22 mouse cellular contexts compared by ENCODE assay signal in genomic region chr7:75721302-75721701, GRCm38 (mm10).
DNase-seq lines count a peak whose midpoint lies in the region; ATAC-seq and TF ChIP-seq lines count a peak whose summit lies in the region.
"Had no signal": no experiment of that assay in that cellular context is flagged by ENCODE, and none has a peak within 500 bp of the region (broad histone marks: within the 10 kb centered on the region; RNA-seq: fewer than 3 reads in every experiment).

No protein-coding gene starts in this region.

- H3K36me3 ChIP-seq in kidney, embryonic 16.5 days (ENCODE audit: insufficient read depth, low read length) = peaks cover 40% of the 10 kb centered on the region
- H3K36me3 ChIP-seq in midbrain, embryonic 11.5 days (ENCODE audit: control insufficient read depth, insufficient read depth, low read length) = no peaks in the 10 kb centered on the region
- H3K36me3 ChIP-seq in midbrain, embryonic 16.5 days (ENCODE audit: control insufficient read depth, insufficient read depth, low read length) = no peaks in the 10 kb centered on the region

- no peak overlapping the region for H3K4me3 ChIP-seq in kidney, embryonic 16.5 days (ENCODE audit: low read length)
- H3K4me3 ChIP-seq in layer of hippocampus, adult 2 months = no peak overlapping the region
- no peak overlapping the region for H3K4me3 ChIP-seq in midbrain, embryonic 11.5 days (ENCODE audit: low read depth, low read length)
- no peak overlapping the region for H3K4me3 ChIP-seq in midbrain, embryonic 16.5 days (ENCODE audit: low read depth, low read length)
- H3K4me3 ChIP-seq: embryonic facial prominence, embryonic 13.5 days; embryonic facial prominence, embryonic 15.5 days; erythroblast, embryonic 14.5 days; forebrain, embryonic 10.5 days; forebrain, embryonic 12.5 days had no signal

- no peaks in the 10 kb centered on the region for H3K9me3 ChIP-seq in kidney, embryonic 16.5 days (ENCODE audit: low read length)
- H3K9me3 ChIP-seq in midbrain, embryonic 11.5 days (ENCODE audit: control insufficient read depth, low read length) = no peaks in the 10 kb centered on the region
- H3K9me3 ChIP-seq in midbrain, embryonic 16.5 days (replicated peaks; ENCODE audit: control insufficient read depth, low read length, poor library complexity, severe bottlenecking) = no peaks in the 10 kb centered on the region
- H3K9me3 ChIP-seq: embryonic facial prominence, embryonic 13.5 days; embryonic facial prominence, embryonic 15.5 days; forebrain, embryonic 10.5 days; forebrain, embryonic 12.5 days had no signal

- peak; percentile 54; the same call in 1 of the 2 replicates for ATAC-seq in kidney, embryonic 16.5 days (ENCODE audit: low FRiP score, low TSS enrichment)
- no peak for ATAC-seq in midbrain, embryonic 11.5 days (ENCODE audit: low FRiP score)
- no peak for ATAC-seq in midbrain, embryonic 16.5 days
- ATAC-seq: forebrain, embryonic 14.5 days had no signal

- H3K27me3 ChIP-seq in kidney, embryonic 16.5 days (ENCODE audit: insufficient read depth, low read length) = no peaks in the 10 kb centered on the region
- no peaks in the 10 kb centered on the region for H3K27me3 ChIP-seq in midbrain, embryonic 11.5 days (ENCODE audit: control insufficient read depth, insufficient read depth, low read length)
- H3K27me3 ChIP-seq in midbrain, embryonic 16.5 days (ENCODE audit: control insufficient read depth, insufficient read depth, low read depth, low read length) = no peaks in the 10 kb centered on the region
- H3K27me3 ChIP-seq: embryonic facial prominence, embryonic 13.5 days; embryonic facial prominence, embryonic 15.5 days; forebrain, embryonic 12.5 days had no signal

- H3K9ac ChIP-seq in kidney, embryonic 16.5 days (replicated peaks; ENCODE audit: low read length) = no peak overlapping the region
- H3K9ac ChIP-seq in midbrain, embryonic 11.5 days (ENCODE audit: low read length) = no peak overlapping the region
- H3K9ac ChIP-seq in midbrain, embryonic 16.5 days (ENCODE audit: low read depth, low read length) = no peak overlapping the region
- H3K9ac ChIP-seq: embryonic facial prominence, embryonic 13.5 days; embryonic facial prominence, embryonic 15.5 days; forebrain, embryonic 12.5 days had no signal

- WGBS in kidney, embryonic 16.5 days = 63% methylated on average over 4 of the region's 4 CpGs
- WGBS in midbrain, embryonic 11.5 days = 90% methylated on average over 4 of the region's 4 CpGs
- 96% methylated on average over 4 of the region's 4 CpGs for WGBS in midbrain, embryonic 16.5 days

- no peaks in the 10 kb centered on the region for H3K4me1 ChIP-seq in kidney, embryonic 16.5 days (ENCODE audit: insufficient read depth, low read length)
- no peaks in the 10 kb centered on the region for H3K4me1 ChIP-seq in midbrain, embryonic 11.5 days (ENCODE audit: control insufficient read depth, insufficient read depth, low read length)
- no peaks in the 10 kb centered on the region for H3K4me1 ChIP-seq in midbrain, embryonic 16.5 days (ENCODE audit: control insufficient read depth, insufficient read depth, low read length)
- H3K4me1 ChIP-seq: embryonic facial prominence, embryonic 13.5 days; embryonic facial prominence, embryonic 15.5 days; forebrain, embryonic 10.5 days; forebrain, embryonic 12.5 days had no signal

- no peak overlapping the region for H3K27ac ChIP-seq in kidney, embryonic 16.5 days (ENCODE audit: low read length)
- H3K27ac ChIP-seq in layer of hippocampus, adult 2 months = 0 out of 2 replicates have a peak overlapping the region, but pooled peaks have one; percentile 24
- no peak overlapping the region for H3K27ac ChIP-seq in midbrain, embryonic 11.5 days (ENCODE audit: low read depth, low read length)
- H3K27ac ChIP-seq in midbrain, embryonic 16.5 days (ENCODE audit: low read length) = no peak overlapping the region
- H3K27ac ChIP-seq: embryonic facial prominence, embryonic 13.5 days; embryonic facial prominence, embryonic 15.5 days; forebrain, embryonic 10.5 days; forebrain, embryonic 12.5 days had no signal

- TF ChIP-seq CTCF in layer of hippocampus, adult 2 months (conservative IDR thresholded peaks at IDR 0.05) = no peak

- H3K4me2 ChIP-seq in kidney, embryonic 16.5 days (replicated peaks; ENCODE audit: low read depth, low read length) = no peak overlapping the region
- no peak overlapping the region for H3K4me2 ChIP-seq in midbrain, embryonic 11.5 days
- H3K4me2 ChIP-seq in midbrain, embryonic 16.5 days (ENCODE audit: low read length) = no peak overlapping the region
- H3K4me2 ChIP-seq: embryonic facial prominence, embryonic 13.5 days; embryonic facial prominence, embryonic 15.5 days; forebrain, embryonic 12.5 days had no signal

- DNase-seq in kidney, adult 11 months = no peak
- peak in 1 of 2 experiments; percentile 32 for DNase-seq in layer of hippocampus, adult 2 months (ENCODE audit: low spot score in 2 of 2)
- DNase-seq in layer of hippocampus, adult 11-12 months (ENCODE audit: low spot score) = no peak
- peak; percentile 19 for DNase-seq in midbrain, embryonic 11.5 days (ENCODE audit: low spot score, missing footprints)
- DNase-seq: adrenal gland, adult 2 months; adrenal gland, postnatal 10 days; adrenal gland, postnatal 25 days; cerebellum, adult 11 months; cerebellum, adult 18-20 months; cerebellum, adult 8-10 months; cerebellum, adult 9-11 months; cerebellum, postnatal 14 days; cerebellum, postnatal 36 days; embryo, embryonic 11 days had no signal
